Mouse (Mus musculus): ENCODE data around the gene Parvg.

The Parvg gene

GRCm38 (mm10) chr15:84349915-84350738 lies 26.3 kb downstream of the Parvg start:
- no peak for DNase-seq (ENCODE audit: low read depth, low spot score)

- no peak for DNase-seq (ENCODE audit: low read depth, low spot score)
Measured at GRCm38 (mm10) chr15:84351342-84351741, 27.5 kb downstream of the Parvg start.

GRCm38 (mm10) chr15:84351915-84352844 lies 28.4 kb downstream of the Parvg start:
- DNase-seq (ENCODE audit: low read depth, low spot score) = peak; percentile 17

- DNase-seq (ENCODE audit: low read depth, low spot score) = no peak
Measured at GRCm38 (mm10) chr15:84355081-84355480, 31.3 kb downstream of the Parvg start.

- no peak for DNase-seq (ENCODE audit: low read depth, low spot score)
Measured at GRCm38 (mm10) chr15:84364746-84365145, 40.9 kb downstream of the Parvg start.

GRCm38 (mm10) chr15:84365675-84366381 lies 42.0 kb downstream of the Parvg start:
- DNase-seq (ENCODE audit: low read depth, low spot score) = no peak

- no peak for DNase-seq (ENCODE audit: low read depth, low spot score)
Measured at GRCm38 (mm10) chr15:84366574-84366989, 42.8 kb downstream of the Parvg start.

- DNase-seq (ENCODE audit: low read depth, low spot score) = no peak
Measured at GRCm38 (mm10) chr15:84367402-84367801, 43.6 kb downstream of the Parvg start.

GRCm38 (mm10) chr15:84372801-84373200 lies 49.0 kb downstream of the Parvg start:
- DNase-seq (ENCODE audit: low read depth, low spot score) = no peak

- DNase-seq (ENCODE audit: low read depth, low spot score) = no peak
Measured at GRCm38 (mm10) chr15:84378734-84379133, 54.9 kb downstream of the Parvg start.

GRCm38 (mm10) chr15:84380181-84380580 lies 56.4 kb downstream of the Parvg start:
- no peak for DNase-seq (ENCODE audit: low read depth, low spot score)

GRCm38 (mm10) chr15:84384066-84384465 lies 60.2 kb downstream of the Parvg start:
- no peak for DNase-seq (ENCODE audit: low read depth, low spot score)

- no peak for DNase-seq (ENCODE audit: low read depth, low spot score)
Measured at GRCm38 (mm10) chr15:84385995-84386565, 62.3 kb downstream of the Parvg start.

- DNase-seq (ENCODE audit: low read depth, low spot score) = no peak
Measured at GRCm38 (mm10) chr15:84388698-84389131, 64.9 kb downstream of the Parvg start.

- DNase-seq (ENCODE audit: low read depth, low spot score) = no peak
Measured at GRCm38 (mm10) chr15:84392131-84392530, 68.3 kb downstream of the Parvg start.

Measured in forelimb bud, embryonic 11.5 days (tissue).